Mouse (Mus musculus) gastrocnemius, postnatal 14 days (tissue): Measurements from ENCODE around the gene Gm28729. TPM values are rescaled to one million over a fixed set of nuclear protein-coding genes. Genes with fewer than 3 reads are reported as not detected.

Experiments
- total RNA-seq, 2 experiments: library from RNA; stranded (reverse); gene quantifications; 2 replicates each; pipeline ENCODE4 v1.2.3; 2021

Gene Gm28729
- total RNA-seq, 2 experiments from 2014 or later, result 0.44 to 0.62 TPM

Other genes with a start within 250 kb of the Gm28729 start
- 10 to 100 TPM; 43.7 to 49.2 TPM for gene Atp1b3, start 160.8 kb downstream of the Gm28729 start, total RNA-seq
- 10 to 100 TPM; 72.1 to 77.0 TPM for gene Rnf7, start 46.6 kb downstream of the Gm28729 start, total RNA-seq
- 1 to 10 TPM; 3.0 to 4.1 TPM for gene Rasa2, start 106.4 kb upstream of the Gm28729 start, total RNA-seq
- gene Zbtb38, start 227.6 kb upstream of the Gm28729 start, total RNA-seq, result 10 to 100 TPM; 12.9 to 14.6 TPM